Mouse (Mus musculus) midbrain, embryonic 11.5 days (tissue): Measurements from ENCODE around the gene Ranbp3l. TPM values are rescaled to one million over a fixed set of nuclear protein-coding genes. Genes with fewer than 3 reads are reported as not detected.
A peak's percentile ranks its signal among the peaks of the same experiment; 100 is the strongest.

Experiments
- ATAC-seq: fragments of 200-750 bp; cut with Nextera tagmentation; 2 replicates; pipeline ENCODE4 v1.8.0; 2017; ENCODE audit warnings: moderate TSS enrichment, moderate library complexity; ENCODE audit not compliant: low FRiP score
- DNase-seq: peaks from one replicate; pipeline ENCODE4 v3.0.0; 2015; ENCODE audit warnings: low spot score; ENCODE audit errors: missing footprints
- H3K27ac ChIP-seq: fragments of 300-500 bp; sonication (generic); 2 replicates; pipeline ENCODE4 v1.5.1; 2014; ENCODE audit warnings: low read depth, low read length
- H3K27me3 ChIP-seq: fragments of 300-500 bp; sonication (generic); 2 replicates; pipeline ENCODE4 v1.6.1; 2014; ENCODE audit warnings: mild to moderate bottlenecking, low read length, moderate library complexity, mixed read lengths; ENCODE audit not compliant: control insufficient read depth, insufficient read depth
- H3K36me3 ChIP-seq: fragments of 300-500 bp; sonication (generic); 2 replicates; pipeline ENCODE4 v1.6.1; 2014; ENCODE audit warnings: mild to moderate bottlenecking, low read length, moderate library complexity, mixed read lengths; ENCODE audit not compliant: control insufficient read depth, insufficient read depth
- H3K4me1 ChIP-seq: fragments of 300-500 bp; sonication (generic); 2 replicates; pipeline ENCODE4 v1.6.1; 2014; ENCODE audit warnings: low read length; ENCODE audit not compliant: control insufficient read depth, insufficient read depth
- H3K4me2 ChIP-seq: fragments of 300-500 bp; sonication (generic); 2 replicates; pipeline ENCODE4 v1.6.1; 2014; ENCODE audit warnings: mild to moderate bottlenecking, moderate library complexity
- H3K4me3 ChIP-seq: fragments of 300-500 bp; sonication (generic); 2 replicates; pipeline ENCODE4 v1.5.1; 2014; ENCODE audit warnings: low read depth, low read length
- H3K9ac ChIP-seq: fragments of 300-500 bp; sonication (generic); 2 replicates; pipeline ENCODE4 v1.6.1; 2014; ENCODE audit warnings: low read length
- H3K9me3 ChIP-seq: fragments of 300-500 bp; sonication (generic); 2 replicates; pipeline ENCODE4 v1.6.1; 2016; ENCODE audit warnings: low read length; ENCODE audit not compliant: control insufficient read depth
- WGBS: fragments of 180-500 bp; shearing (Covaris S2); extraction: QIAGEN DNeasy Blood & Tissue Kit; methylation state at CpG from one replicate; pipeline ENCODE4 v1.1.7; 2014; 5-methylcytosine and 5-hydroxymethylcytosine counted together
- polyA plus RNA-seq: library from polyadenylated mRNA; unstranded; fragments of >200 nt; fragmentation: Nextera tagmentation; extraction: Ambion mirVana; gene quantifications from 2 replicates; pipeline ENCODE4 v1.2.1, GENCODE M21; 2014

Gene Ranbp3l
- polyA plus RNA-seq, 1 experiment from 2014 or later: 3.3 TPM

DNA sequence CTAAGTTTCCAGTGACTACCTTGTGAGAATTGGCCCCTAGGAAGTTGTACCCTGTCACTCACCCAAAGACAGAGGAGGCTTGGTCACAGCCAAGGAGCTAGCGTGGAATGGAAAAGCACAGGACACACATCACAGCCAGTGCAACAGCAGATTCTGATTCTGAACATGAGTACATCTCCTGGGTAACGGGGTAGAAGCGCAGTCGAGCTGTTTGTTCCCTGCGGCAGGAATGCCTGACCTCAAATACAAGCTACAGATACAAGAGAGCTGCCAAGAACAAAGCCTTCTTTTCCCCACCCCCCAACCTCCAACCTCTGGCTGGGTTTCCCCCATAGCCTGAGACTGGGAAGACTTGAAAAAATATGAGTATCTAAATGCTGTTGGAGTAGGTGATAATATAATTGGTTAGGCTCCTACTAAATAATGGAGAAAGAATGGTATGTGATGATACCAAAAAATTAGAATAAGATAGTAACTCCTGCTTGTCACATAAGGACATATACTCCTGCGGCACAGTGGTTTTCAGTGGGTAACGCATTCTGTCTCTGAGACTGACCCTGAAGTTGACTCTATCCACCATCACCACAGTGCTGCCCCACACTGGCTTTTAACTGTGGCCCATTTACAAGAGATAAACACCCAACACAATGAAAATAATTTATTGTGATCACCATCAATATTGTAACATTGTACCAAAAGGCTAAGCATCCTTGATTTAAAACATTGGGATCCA, 93.6 kb downstream of the Ranbp3l start:
- Histone ChIP-seq H3K4me3 (no peak overlapping the region), H3K27ac (no peak overlapping the region), H3K9ac (no peak overlapping the region), H3K4me2 (no peak overlapping the region), H3K9me3 (no peaks in the 10 kb centered on the region), H3K27me3 (no peaks in the 10 kb centered on the region), H3K4me1 (peaks cover 2% of the 10 kb centered on the region; the same call in 1 of the 2 replicates), H3K36me3 (no peaks in the 10 kb centered on the region)
- DNase-seq (no peak), ATAC-seq (peak; percentile 89)
- WGBS: 52% methylated on average over 7 of the region's 7 CpGs

DNA sequence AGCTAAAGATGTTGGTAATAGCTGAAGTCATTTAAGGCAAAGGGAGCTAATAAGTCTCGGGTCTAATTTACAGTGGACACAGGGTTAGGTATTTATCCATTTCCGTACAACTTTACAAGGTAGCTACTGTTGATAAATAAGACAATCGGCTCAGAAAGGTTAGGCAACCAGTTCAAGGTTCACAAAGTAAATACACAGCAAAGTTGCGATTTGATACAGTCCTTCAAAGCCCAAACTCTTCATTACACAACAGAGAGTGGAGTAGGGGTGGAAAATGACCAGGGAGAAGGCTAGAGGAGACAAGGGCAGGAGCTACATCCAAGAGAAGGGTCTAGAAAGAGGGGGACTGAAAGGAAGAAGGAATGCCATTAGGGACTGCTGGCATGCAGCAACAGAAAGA, 101.1 kb downstream of the Ranbp3l start:
- Histone ChIP-seq H3K4me1 (peaks cover 24% of the 10 kb centered on the region), H3K36me3 (no peaks in the 10 kb centered on the region), H3K9ac (no peak overlapping the region), H3K27ac (no peak overlapping the region), H3K9me3 (no peaks in the 10 kb centered on the region), H3K27me3 (no peaks in the 10 kb centered on the region), H3K4me3 (no peak overlapping the region), H3K4me2 (no peak overlapping the region)
- no peak for DNase-seq
- 92% methylated on average over 4 of the region's 4 CpGs for WGBS
- no peak for ATAC-seq

DNA sequence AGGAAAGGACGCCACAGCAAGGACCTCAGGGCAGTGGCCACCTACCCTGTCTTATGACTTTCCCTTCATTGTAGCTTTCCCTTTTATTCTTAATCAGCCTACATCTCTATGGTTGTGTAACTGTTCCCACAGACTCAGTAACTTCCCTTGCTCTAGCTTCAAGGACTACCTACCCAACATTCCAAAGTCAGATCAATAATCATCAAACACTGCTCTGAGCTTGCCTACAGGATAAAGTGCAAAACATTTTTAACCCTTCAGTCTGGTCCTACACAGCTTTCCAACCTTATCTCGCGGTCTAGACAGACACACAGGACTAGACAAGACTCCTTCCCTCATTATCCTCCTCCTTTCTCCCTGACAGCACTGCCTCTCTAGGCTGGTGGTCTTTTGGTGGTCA, 102.6 kb downstream of the Ranbp3l start:
- Histone ChIP-seq H3K9ac (peak overlapping the region; percentile 78), H3K27me3 (no peaks in the 10 kb centered on the region), H3K4me1 (peaks cover 32% of the 10 kb centered on the region), H3K27ac (peak overlapping the region; percentile 85), H3K9me3 (no peaks in the 10 kb centered on the region), H3K4me3 (peak overlapping the region; percentile 89), H3K4me2 (peak overlapping the region; percentile 64), H3K36me3 (no peaks in the 10 kb centered on the region)
- ATAC-seq (no peak), DNase-seq (peak; percentile 93)
- 0% methylated on average over 3 of the region's 3 CpGs for WGBS

DNA sequence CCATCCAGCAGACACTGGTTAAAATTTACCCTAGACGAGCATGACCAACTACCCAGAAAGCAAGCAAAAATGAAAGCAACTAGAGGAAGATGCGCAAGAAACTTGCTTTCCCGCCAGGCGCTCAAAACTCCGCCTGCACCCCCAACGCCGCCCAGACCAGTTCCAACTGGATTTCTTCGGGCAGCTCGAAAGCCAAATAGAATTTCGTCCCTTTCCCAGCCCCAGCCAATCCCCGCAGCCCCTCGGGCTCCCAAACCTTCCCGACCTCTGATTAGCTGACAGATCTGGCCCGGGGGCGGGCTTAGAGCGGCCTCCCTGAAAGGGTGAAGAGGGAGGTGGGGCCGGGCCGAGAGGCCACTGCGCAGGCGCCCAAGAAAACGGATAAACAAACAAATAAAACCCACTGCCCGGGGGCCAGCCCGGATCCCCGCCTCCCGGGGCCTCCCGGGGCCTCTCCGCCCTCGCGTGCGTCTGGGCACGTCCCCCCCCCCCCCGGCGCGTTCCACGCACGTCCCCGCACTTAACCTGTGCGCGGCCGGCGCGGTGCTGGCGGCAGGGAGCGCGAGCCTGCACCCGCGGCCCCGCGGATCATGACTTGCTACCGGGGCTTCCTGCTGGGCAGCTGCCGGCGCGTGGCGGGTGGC, 103.3 kb downstream of the Ranbp3l start, which contains the start of gene Nadk2:
Gene Nadk2, plus strand, starts transcription at position 349 of the 644 bp plus-strand sequence.
- no peaks in the 10 kb centered on the region for H3K27me3 ChIP-seq
- H3K9me3 ChIP-seq: no peaks in the 10 kb centered on the region
- H3K36me3 ChIP-seq: no peaks in the 10 kb centered on the region
- peaks cover 32% of the 10 kb centered on the region for H3K4me1 ChIP-seq
- WGBS: under 1% methylated on average over 51 of the region's 54 CpGs
- H3K9ac ChIP-seq: peak within 1 kb of the TSS; percentile 91
- H3K27ac ChIP-seq: peak within 1 kb of the TSS; percentile 85
- peak; percentile 99 for DNase-seq
- peak; percentile 99 for ATAC-seq
- peak within 1 kb of the TSS; percentile 89 for H3K4me3 ChIP-seq
- H3K4me2 ChIP-seq: peak within 1 kb of the TSS; percentile 67

DNA sequence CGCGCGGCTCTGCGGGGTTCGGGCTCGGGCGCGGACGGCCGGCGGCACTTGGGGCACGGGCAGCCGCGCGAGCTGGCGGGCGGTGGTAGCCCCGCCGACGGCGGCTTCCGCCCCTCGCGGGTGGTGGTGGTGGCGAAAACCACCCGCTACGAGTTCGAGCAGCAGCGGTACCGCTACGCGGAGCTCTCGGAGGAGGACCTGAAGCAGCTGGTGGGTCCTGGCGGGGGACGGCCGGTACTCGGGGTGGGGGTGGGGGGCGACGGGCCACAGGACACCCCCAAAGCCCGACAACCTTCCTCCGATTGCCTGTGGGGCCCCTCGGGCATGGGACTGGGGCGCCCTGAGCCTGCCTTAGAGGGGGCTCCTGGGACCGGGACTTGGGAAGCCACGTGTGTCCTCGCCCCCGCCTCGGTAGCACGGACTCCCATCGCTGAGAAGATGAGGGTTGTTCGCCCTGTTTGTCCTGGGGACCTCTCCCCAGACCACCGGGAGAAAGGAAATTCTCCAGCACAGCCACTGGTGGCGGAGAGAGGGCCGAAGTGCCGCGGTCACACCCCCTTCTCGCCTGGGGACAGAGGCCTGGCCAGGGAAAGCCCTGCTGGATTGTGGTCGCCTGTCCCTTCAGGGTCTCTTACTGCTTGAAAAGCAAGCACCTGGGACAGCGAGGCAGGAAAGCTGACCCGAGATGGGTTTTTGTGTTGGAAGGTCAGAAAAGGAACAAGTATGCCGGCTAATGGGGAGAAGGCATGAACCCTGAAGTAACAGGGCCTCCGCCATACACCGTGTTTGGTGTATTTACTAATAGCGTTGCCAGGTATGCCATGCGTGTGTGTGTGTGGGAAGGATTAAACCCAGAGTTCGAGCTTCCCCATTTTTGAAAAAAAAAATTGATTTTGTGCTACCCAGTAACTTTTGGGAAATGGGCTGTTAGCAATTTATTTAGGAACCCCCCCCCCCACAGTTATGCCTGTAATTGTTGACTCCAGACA, 104.1 kb downstream of the Ranbp3l start:
- Histone ChIP-seq H3K4me3 (peak overlapping the region; percentile 89), H3K4me2 (peak overlapping the region; percentile 67), H3K27ac (peak overlapping the region; percentile 32), H3K27me3 (no peaks in the 10 kb centered on the region), H3K36me3 (no peaks in the 10 kb centered on the region), H3K4me1 (peaks cover 32% of the 10 kb centered on the region), H3K9ac (peak overlapping the region; percentile 91), H3K9me3 (no peaks in the 10 kb centered on the region)
- under 1% methylated on average over 66 of the region's 66 CpGs for WGBS
- DNase-seq (peak; percentile 95), ATAC-seq (peak; percentile 43)

DNA sequence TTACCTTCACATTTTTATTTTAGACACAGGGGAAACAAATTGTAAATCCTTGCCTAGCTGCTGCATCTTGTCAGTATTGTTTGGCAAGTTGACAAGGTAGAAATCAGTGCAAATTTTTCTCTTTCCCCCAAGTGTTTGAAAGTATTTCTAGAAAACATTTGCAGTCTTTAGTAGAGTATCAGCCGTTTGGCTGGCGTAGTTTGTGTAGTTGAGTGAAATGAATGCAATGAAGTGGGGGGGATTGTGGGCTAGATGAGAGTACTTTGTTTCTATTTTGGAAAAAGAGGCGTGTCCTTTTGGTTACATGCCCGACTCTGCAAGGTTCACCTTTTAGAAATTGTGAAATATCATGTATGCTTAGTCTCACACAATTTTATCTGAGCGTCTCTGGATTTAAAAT, 104.9 kb downstream of the Ranbp3l start:
- Histone ChIP-seq H3K27ac (no peak overlapping the region), H3K27me3 (no peaks in the 10 kb centered on the region), H3K9ac (peak overlapping the region; percentile 91), H3K4me1 (peaks cover 32% of the 10 kb centered on the region), H3K9me3 (no peaks in the 10 kb centered on the region), H3K36me3 (no peaks in the 10 kb centered on the region), H3K4me2 (peak overlapping the region; percentile 67), H3K4me3 (peak overlapping the region; percentile 89)
- ATAC-seq: no peak
- 41% methylated on average over 5 of the region's 5 CpGs for WGBS
- DNase-seq: no peak

DNA sequence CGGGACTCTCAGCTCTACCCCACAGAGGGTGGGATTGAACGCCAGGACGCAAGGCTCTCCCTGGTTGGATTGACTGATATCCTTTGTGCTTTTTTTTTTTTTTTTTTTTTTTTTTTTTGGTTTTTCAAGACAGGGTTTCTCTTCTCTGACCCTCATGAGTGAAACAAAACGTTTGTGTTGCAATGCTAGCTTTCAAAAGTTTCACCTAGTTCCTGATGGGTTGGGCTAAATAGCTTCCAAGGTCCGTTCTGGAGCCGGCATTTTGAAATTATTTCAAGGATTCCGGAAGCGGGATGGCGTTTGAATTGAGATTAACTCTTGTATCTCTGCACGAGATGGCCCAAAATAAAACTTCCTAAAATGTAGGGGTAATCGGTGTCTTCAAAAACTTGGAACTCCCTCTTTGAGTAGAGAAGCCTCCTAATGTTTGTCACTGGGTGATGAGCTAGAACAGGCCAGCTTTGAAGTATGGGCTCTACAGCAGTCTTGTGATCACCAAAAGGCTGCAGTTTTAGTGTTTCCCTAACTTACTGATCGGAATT, 105.4 kb downstream of the Ranbp3l start:
- DNase-seq (no peak), ATAC-seq (no peak)
- H3K4me2 ChIP-seq: peak overlapping the region; percentile 67
- peak overlapping the region; percentile 89; the same call in 1 of the 2 replicates for H3K4me3 ChIP-seq
- H3K4me1 ChIP-seq: peaks cover 32% of the 10 kb centered on the region
- H3K27ac ChIP-seq: no peak overlapping the region
- no peaks in the 10 kb centered on the region for H3K27me3 ChIP-seq
- 55% methylated on average over 12 of the region's 12 CpGs for WGBS
- no peaks in the 10 kb centered on the region for H3K36me3 ChIP-seq
- no peaks in the 10 kb centered on the region for H3K9me3 ChIP-seq
- no peak overlapping the region; the same call in 1 of the 2 replicates for H3K9ac ChIP-seq

DNA sequence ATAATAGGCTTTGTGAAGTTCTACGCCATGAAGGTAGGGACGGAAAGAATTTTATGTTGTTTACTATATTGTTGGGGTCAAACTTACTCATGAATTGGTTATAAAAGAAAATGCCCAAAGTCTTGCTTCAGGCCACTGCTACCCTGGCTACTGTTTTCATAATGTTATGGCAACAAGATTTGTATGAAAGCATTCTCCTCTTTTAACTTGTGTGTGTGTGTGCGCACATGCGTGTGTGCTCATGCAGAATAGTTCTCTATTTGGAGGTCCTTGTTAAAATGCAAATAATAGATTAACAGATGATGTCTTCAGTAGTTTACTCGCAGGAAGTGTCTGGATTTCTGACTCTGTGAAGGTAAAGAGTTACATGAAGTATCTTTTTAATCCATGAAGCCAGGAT, 105.9 kb downstream of the Ranbp3l start:
- Histone ChIP-seq H3K27ac (no peak overlapping the region), H3K4me2 (peak overlapping the region; percentile 67), H3K9ac (no peak overlapping the region; the same call in 1 of the 2 replicates), H3K27me3 (no peaks in the 10 kb centered on the region), H3K4me1 (peaks cover 33% of the 10 kb centered on the region), H3K36me3 (no peaks in the 10 kb centered on the region), H3K4me3 (no peak overlapping the region), H3K9me3 (no peaks in the 10 kb centered on the region)
- no peak for ATAC-seq
- no peak for DNase-seq
- 77% methylated on average over 5 of the region's 5 CpGs for WGBS
